Mouse (Mus musculus) mouse trophoblast stem cell (cell line): ENCODE measurements at regions not wholly inside any gene's neighbourhood (a gene's known extent, or its start where the extent isn't known, plus 50 kb on each side); places are given as distances from the start of the nearest gene placed in this dataset.

Experiments
- in situ Hi-C, 2 experiments: fragments of 300-500 bp; cut with MseI, MboI; formaldehyde crosslinking; loops; 2 replicates in 1 of 2; 3 replicates in 1 of 2; pipeline ENCODE4 v1.15.1; 2025

DNA sequence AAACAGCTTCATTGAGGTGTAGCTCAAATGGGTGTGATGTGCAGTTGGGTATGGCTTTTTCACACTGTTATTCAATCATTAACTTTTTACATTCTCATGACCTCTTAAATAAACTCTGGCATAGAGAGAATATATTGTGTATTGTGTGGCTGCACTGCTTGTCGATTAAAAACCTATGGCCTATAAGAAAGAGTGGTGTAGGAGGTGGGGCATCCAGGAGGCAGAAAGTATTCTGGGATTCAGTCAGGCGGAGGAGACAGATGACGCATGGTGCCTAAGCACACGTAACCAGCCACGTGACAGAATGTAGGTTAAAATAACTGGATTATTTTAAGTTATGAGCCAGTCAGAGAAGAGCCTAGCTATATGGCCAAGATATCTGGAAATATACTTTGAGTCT is 78.2 kb upstream of the Slc16a7 start:
- in situ Hi-C loops, result no loop called here

DNA sequence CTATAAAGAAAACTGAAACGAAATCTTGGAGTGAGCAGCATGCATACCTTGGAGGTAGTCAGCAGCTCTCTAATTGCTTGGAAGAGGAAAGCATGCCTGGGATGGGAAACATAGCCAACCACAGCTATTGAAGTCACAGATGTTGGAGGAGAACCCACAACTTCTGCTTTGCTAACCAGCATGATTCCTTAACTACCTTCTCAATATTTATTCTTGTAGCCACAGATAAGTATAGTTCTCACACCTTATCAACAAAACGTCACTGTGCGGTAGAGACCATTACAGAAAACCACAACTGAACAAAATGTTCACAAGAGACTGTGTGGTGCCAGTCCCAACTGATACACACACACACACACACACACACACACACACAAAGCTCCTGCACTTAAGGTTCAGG is 99.1 kb upstream of the Slc16a7 start:
- in situ Hi-C loops, result no loop called here

DNA sequence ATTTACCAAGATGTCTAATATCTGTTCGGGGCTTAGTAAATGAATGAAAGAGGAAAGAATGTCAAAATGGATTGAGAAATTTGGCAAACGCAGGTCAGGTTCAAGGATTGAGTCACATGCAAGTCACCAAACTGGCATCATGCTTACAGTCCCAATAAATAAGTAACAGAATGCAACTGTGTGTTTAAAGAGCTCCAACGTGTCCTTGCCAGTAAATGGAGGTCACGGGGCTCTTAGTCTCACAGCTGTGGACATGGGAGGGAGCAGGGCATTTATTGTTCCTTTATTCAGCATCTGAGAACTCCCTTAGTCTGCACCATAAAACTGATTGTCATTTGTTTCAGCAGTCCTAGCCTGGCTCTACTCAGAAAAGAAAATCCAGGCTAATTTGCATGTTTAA is 101.1 kb upstream of the Slc16a7 start:
- in situ Hi-C loops, result no loop called here

DNA sequence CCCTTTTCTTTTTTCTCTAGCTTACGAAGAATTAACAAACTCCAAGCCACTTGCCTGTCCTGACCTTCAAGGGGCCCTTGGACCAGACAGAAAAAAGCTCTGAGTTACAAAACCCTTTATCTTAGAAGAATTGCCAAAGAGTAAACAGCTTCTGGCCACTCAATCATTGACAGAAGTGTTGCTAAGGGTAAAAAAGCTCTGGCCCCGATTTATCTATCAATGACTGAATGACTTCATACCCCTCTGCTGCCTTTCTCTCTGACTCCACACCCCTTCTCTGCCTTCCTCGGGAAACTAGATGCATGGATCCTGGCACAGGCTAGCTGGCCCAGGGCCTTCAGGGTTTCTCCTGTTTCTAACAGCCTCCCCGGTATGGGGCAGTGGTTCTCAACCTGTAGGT is 105.2 kb upstream of the Slc16a7 start:
- in situ Hi-C loops, result no loop called here

- in situ Hi-C loops, result no loop called here
Observed at GRCm38 (mm10) chr10:125498347-125498746, 109.1 kb upstream of the Slc16a7 start.

DNA sequence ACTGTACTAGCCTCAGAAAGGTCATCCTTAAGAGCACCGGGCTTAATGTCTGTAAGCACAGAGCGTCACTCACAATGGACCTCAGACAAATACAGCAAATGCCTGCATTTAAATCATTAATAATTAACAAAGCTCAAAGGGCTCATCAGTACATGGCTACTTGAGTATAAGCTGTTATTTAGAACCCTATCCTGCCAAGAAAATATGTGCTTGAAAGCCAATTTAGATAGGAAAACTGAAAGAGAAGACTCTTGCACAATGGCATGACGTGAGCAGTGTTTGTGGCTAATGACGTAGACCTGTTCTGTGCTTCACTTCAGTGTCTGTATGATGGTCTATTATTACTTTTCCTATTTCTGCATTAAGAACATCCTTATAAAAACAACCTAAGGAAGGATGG is 111.1 kb upstream of the Slc16a7 start:
- in situ Hi-C loops, result no loop called here

DNA sequence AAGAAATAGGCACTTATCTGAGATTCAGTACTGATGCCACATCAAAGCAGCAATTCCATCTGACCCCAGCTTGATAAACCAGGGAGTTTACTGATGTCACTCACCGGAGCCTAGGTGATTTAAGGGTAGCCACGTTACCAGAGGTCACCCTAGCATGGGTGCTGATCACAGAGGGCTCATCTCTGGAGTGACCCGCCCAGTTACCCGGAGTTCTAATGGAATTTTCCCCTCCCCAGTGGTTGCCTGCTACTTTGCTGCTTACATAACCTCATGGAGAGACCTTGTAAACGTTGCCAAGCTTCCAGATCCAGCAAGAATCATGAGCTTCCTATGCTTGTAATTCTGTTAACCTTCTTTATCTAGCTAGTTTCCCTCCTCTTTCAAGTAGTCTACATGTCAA is 125.8 kb upstream of the Slc16a7 start:
- in situ Hi-C loops, result no loop called here

DNA sequence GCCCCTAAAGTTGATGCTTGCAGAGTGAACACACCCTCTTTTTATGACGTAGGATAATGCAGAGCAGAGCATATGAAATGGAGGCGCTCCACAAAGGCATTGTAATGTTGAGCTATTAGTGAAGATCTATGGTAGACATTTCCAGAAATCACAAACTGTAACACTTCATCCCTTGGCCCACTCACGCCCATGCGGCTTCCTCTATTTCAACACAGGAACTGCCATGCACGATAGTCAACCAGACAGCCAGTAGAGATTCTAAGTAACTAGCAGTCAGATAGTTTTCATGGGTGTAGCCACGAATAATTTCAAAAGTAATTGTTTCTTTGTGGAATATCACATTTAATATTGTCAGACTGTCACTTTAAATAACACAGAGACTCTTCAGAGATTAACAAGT is 141.6 kb upstream of the Slc16a7 start:
- in situ Hi-C loops, result no loop called here

- in situ Hi-C loops, result no loop called here
Observed at GRCm38 (mm10) chr10:125538316-125538715, 149.1 kb upstream of the Slc16a7 start.

DNA sequence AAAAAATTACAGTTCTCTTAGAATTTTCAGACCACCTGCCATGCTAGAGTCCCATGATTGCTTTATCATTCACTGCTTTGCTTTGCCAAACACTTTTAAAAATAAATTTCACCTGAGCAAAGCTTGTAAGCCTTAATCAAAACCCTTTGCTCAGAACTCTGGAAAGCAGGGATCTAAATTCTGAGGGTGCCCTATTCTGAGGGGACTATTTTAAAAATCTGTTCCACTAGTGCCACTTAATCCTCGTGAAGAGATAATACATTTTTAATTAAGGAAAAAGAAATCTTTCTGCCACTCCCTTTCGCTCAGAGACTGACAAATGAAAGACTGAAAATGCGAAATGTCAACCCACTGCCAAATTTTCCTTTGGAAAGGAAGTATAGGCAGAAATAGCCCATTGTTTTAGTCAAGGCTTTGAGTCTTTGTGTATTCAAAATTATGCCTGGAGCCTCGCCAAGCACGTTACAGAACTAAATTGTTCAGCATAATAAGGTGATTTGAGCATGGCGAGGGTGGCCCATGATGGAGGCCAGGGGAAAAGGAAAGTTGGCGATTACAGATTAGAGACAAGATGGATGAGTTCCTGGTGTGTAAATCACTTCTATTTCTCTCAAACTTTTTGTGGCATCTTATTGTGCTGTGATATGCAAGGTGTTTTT is 197.4 kb upstream of the Slc16a7 start:
- in situ Hi-C loops, result no loop called here

DNA sequence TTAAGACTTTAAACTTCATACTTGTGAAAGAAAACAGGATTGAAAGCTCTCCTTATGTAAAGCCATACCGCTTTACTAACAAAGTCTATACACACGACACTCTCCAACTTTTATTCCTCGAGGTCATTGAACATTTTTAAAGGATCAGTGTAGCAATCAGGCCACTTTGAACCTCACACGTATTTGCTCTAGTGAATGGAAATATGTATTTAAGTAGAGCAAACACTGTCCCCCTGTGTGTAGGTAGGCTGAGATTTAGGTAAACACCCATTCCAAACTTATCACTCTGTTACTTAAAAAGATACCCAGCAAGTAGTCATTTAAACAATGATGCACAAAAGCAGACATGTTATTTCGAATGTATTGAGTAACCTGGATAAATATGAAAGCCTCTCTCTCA is 203.7 kb upstream of the Slc16a7 start:
- in situ Hi-C loops, result no loop called here

DNA sequence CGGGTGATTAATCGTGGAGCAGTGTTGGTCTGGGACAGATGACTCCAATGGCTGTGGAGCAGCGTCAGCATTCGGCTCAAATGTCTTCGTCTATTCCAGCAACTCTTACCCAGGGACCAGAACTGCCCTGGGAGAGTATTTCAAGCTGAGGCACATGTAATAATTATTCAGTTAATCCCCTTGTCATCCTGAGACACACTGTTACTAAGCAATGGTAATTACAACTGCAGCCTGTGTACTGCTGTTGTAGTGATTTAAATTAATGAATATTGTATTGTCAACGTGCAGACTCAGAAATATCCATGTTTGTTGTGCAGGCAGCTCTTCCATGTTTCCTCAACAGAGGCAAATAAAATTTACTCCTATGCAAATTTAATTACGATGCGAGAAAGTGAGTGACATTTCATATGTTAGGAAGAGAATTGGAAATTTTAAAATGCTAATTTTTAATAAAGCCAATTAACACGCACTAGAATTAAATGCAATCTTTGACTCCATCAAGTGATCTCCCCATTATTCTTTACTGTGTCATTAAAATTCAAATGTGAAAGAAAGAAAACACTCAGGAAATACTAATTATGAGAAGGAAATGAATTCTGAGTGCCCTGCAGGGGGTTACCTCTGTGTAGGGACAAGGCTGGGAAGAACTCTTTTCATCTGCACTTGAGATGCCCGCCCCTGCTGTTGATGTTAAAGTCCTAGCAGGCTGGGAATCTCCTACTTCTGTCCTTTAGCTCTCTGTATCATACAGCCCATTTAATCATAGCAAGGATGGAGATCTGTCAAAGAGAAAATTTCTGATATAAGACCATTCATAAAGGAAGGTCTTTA is 218.7 kb upstream of the Slc16a7 start:
- in situ Hi-C loops, result no loop called here

GRCm38 (mm10) chr10:125610353-125610752 is 221.1 kb upstream of the Slc16a7 start:
- in situ Hi-C loops, result no loop called here

DNA sequence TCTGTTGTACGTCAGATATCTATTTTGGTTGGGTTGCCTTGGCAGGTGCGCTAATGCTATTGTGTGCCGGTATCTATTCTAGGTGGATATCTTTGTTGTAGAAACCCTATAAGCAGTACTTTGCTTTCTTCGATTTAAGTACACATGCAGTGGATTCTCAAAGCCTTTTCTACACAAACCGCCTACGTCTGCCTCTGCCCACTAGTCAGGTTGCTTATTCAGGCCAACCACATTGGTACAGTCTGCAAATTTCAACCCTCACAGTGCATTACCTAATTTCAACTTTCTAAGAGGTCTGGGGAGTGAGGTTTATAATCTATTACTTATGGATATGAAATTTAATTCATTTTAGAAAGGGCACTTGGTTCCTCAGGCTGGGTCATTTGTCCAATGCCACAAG is 223.5 kb upstream of the Slc16a7 start:
- in situ Hi-C loops, result no loop called here

DNA sequence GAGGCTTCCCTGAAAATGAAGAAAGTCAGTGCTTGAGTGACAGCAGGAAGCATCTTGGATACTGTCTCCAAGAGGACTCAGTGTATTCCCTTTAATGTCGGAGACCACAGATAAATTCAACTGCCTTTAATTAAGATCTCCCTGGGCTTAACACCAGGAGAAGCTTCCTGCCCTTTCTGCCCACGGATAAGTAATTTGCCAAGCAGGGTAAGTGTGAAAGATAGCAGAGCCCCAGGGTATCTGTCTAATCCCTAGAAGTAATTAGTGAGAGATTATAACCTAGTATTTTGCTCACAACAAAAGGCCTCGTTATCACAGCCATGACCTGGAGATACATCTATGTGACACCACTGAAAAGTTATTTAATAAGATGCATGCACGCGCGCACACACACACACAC is 232.1 kb upstream of the Slc16a7 start:
- in situ Hi-C loops, result no loop called here

DNA sequence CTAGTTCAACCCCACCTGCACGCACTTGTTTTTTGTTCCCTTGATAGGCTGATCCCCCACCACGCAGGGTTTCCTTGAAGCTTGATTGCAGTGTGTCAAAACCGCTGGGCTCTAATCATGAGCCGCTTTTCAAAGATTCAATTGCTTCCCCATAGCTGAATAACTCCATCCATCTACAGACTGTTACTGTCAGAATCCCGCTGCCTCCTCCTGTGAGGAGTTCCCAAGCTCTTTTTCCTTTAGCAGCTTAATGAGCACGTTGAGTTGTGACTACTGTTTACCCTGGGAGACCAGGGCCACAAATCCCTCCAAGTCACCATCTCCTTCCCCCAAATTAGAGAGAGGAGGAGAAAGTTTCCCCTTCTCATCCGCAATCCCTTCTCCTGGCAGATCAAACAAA is 234.6 kb upstream of the Slc16a7 start:
- in situ Hi-C loops, result no loop called here

- in situ Hi-C loops, result no loop called here
Observed at GRCm38 (mm10) chr10:125667906-125668305, 278.6 kb upstream of the Slc16a7 start.

DNA sequence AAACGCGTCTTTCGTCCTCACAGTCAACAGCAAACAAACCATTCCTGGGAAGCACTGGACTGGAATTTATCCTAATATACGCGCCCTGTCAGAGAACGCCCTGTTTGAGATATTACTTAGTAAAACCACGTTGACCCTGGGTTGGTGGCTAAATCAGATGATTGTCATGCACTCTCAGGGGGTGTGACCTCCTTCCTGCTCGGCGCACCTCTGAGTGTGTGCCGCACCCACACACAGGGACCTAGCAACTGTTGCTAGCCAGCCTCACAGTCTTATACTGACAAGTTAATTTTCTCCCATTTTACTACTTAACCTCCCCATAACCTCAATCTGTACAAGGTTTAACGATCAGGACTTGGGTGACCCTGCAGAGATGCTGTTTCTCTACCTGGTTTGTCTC is 284.4 kb upstream of the Slc16a7 start:
- in situ Hi-C loops, result no loop called here

GRCm38 (mm10) chr10:125679644-125680043 is 286.3 kb upstream of the Lrig3 start:
- in situ Hi-C loops, result no loop called here

DNA sequence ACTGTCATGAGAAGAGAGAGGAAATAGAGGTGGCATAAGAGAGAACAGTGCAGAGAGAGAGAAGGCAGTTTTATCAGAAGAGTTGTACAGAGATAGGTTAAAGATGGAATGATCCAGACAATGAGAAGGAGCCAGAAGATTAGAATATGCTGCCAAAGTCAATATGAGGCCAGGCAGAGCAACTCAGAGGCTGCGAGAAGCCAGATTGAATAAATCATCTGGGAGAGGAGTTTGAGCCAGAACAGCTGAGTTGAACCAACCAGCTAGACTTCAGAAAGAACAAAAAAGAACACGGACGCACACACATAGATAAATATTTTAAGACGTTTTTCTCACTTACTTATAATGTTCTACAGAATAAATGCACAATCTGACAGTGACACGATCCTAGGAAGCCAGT is 280.8 kb upstream of the Lrig3 start:
- in situ Hi-C loops, result no loop called here

DNA sequence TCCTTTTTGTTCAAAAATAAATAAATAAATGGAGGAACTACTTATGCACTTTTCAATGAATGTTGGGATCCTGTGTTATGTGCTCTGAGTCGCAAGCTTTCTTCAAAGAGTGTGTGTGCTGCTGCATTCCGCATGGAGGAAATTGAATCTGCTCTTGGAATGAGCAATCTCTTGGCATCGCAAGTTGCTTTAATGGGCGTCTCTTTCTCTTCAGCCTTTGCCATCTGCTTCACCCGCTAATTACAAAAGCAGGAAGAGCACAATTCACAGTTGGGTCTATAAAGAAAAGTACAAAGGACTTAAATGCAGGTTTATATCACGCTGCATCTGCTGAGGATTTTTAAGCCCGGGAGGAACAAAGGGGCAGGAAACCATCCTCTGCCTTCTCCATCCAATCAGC is 272.5 kb upstream of the Lrig3 start:
- in situ Hi-C loops, result no loop called here

DNA sequence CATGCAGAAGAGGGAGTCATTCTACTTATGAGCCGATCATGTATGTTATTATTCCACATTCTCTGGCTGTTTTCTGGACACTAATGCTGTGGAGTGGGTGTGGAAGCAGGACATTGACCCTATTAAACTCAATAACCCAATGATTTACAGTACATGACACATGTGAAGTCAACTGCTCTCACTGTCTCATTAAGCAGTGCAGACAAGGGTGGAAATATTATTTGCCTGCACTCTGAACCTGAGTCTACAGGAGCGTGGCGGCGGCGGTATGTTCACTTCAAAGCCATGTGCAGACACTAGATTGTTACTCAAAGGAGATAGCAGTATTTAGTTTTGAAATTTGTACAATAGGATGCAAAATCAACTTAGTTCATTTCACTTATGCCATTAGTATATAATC is 269.8 kb upstream of the Lrig3 start:
- in situ Hi-C loops, result no loop called here

- in situ Hi-C loops, result no loop called here
Observed at GRCm38 (mm10) chr10:125725077-125725680, 240.8 kb upstream of the Lrig3 start.
